Mouse (Mus musculus) intestine, postnatal 0 days (tissue): Measurements from ENCODE around the gene Gm29735. TPM values are rescaled to one million over a fixed set of nuclear protein-coding genes. Genes with fewer than 3 reads are reported as not detected.
"Not testable (repeated sequence)": the region's sequence is repeated elsewhere in the genome, so short reads cannot be mapped to it uniquely, and the experiment has no call there.

ENCODE experiments used
- ATAC-seq: fragments of 200-750 bp; cut with Nextera tagmentation; 2 replicates; pipeline ENCODE4 v1.8.0; 2017; ENCODE audit warnings: mild to moderate bottlenecking, moderate TSS enrichment, moderate library complexity
- H3K27ac ChIP-seq: fragments of 300-500 bp; sonication (generic); 2 replicates; pipeline ENCODE4 v1.5.1; 2014; ENCODE audit warnings: mild to moderate bottlenecking, low read depth, low read length, moderate library complexity
- H3K27me3 ChIP-seq: fragments of 300-500 bp; sonication (generic); replicated peaks from 2 replicates; pipeline ENCODE4 v1.6.1; 2014; ENCODE audit warnings: low read length, mixed read lengths; ENCODE audit not compliant: control insufficient read depth, insufficient read depth
- H3K36me3 ChIP-seq: fragments of 300-500 bp; sonication (generic); 2 replicates; pipeline ENCODE4 v1.6.1; 2014; ENCODE audit warnings: mild to moderate bottlenecking, moderate library complexity; ENCODE audit not compliant: control insufficient read depth, insufficient read depth
- H3K4me1 ChIP-seq: fragments of 300-500 bp; sonication (generic); replicated peaks from 2 replicates; pipeline ENCODE4 v1.6.1; 2014; ENCODE audit warnings: antibody characterized with exemption, low read length, mixed read lengths; ENCODE audit not compliant: control insufficient read depth, insufficient read depth
- H3K4me2 ChIP-seq: fragments of 300-500 bp; sonication (generic); replicated peaks from 2 replicates; pipeline ENCODE4 v1.6.1; 2014; ENCODE audit warnings: low read depth, mild to moderate bottlenecking, moderate library complexity
- H3K4me3 ChIP-seq: fragments of 300-500 bp; sonication (generic); 2 replicates; pipeline ENCODE4 v1.5.1; 2014; ENCODE audit warnings: low read depth, low read length
- H3K9ac ChIP-seq: fragments of 300-500 bp; sonication (generic); 2 replicates; pipeline ENCODE4 v1.6.1; 2014; ENCODE audit warnings: mild to moderate bottlenecking, low read depth, low read length
- H3K9me3 ChIP-seq: fragments of 300-500 bp; sonication (generic); 2 replicates; pipeline ENCODE4 v1.6.1; 2016; ENCODE audit warnings: mixed run types; ENCODE audit not compliant: control insufficient read depth
- CTCF ChIP-seq: sonication (generic); IDR thresholded peaks from 2 replicates; pipeline ENCODE4 v1.5.1; 2016; ENCODE audit warnings: low read depth, mild to moderate bottlenecking, control low read depth, antibody characterized with exemption, moderate library complexity
- WGBS: fragments of 180-500 bp; shearing (Covaris S2); extraction: QIAGEN DNeasy Blood & Tissue Kit; methylation state at CpG from one replicate; pipeline ENCODE4 v1.1.7; 2014; 5-methylcytosine and 5-hydroxymethylcytosine counted together
- polyA plus RNA-seq: library from polyadenylated mRNA; unstranded; fragments of >200 nt; fragmentation: Nextera tagmentation; extraction: Ambion mirVana; gene quantifications from 2 replicates; pipeline ENCODE4 v1.2.1, GENCODE M21; 2015

Gm29735 gene
- not detected in 2 replicates for polyA plus RNA-seq

GRCm38 (mm10) chr7:142157013-142157412 is at the start of gene Gm29735:
Gene Gm29735 (minus strand): TSS chr7:142157113.
- not testable (repeated sequence) for H3K4me2 ChIP-seq, H3K4me3 ChIP-seq, H3K4me1 ChIP-seq, ATAC-seq, H3K36me3 ChIP-seq, H3K27ac ChIP-seq, H3K9ac ChIP-seq, H3K9me3 ChIP-seq, H3K27me3 ChIP-seq
- WGBS: 45% methylated on average over 2 of the region's 2 CpGs

GRCm38 (mm10) chr7:142205488-142205887 is 48.6 kb upstream of the Gm29735 start:
- Histone ChIP-seq H3K27me3 (peaks cover 3% of the 10 kb centered on the region; the same call in 1 of the 2 replicates), H3K27ac (no peak overlapping the region), H3K9me3 (no peaks in the 10 kb centered on the region), H3K4me3 (no peak overlapping the region), H3K4me1 (no peaks in the 10 kb centered on the region), H3K9ac (no peak overlapping the region), H3K4me2 (no peak overlapping the region), H3K36me3 (no peaks in the 10 kb centered on the region)
- peak; percentile 94 for ATAC-seq
- TF ChIP-seq CTCF: no peak

GRCm38 (mm10) chr7:142201064-142201463 is 44.2 kb upstream of the Gm29735 start, which contains the start of gene Krtap5-3:
Gene Krtap5-3 (plus strand): TSS chr7:142201364.
- Histone ChIP-seq H3K9ac (no peak within 1 kb of the TSS), H3K4me1 (no peaks in the 10 kb centered on the region), H3K4me2 (no peak within 1 kb of the TSS), H3K27ac (no peak within 1 kb of the TSS), H3K9me3 (no peaks in the 10 kb centered on the region), H3K36me3 (no peaks in the 10 kb centered on the region), H3K27me3 (peaks cover 3% of the 10 kb centered on the region; the same call in 1 of the 2 replicates), H3K4me3 (no peak within 1 kb of the TSS)
- TF ChIP-seq CTCF: no peak
- no peak for ATAC-seq
- 35% methylated on average over 1 of the region's 1 CpGs for WGBS

- ATAC-seq: no peak
- Histone ChIP-seq H3K4me2 (no peak overlapping the region), H3K27me3 (peaks cover 3% of the 10 kb centered on the region; the same call in 1 of the 2 replicates), H3K27ac (no peak overlapping the region), H3K4me3 (no peak overlapping the region), H3K36me3 (no peaks in the 10 kb centered on the region), H3K4me1 (no peaks in the 10 kb centered on the region), H3K9me3 (0 out of 2 replicates have a peak, but pooled peaks cover 3% of the 10 kb centered on the region), H3K9ac (no peak overlapping the region)
- WGBS: 69% methylated on average over 2 of the region's 2 CpGs
- no peak for TF ChIP-seq CTCF
Measured at GRCm38 (mm10) chr7:142198748-142199147, 41.8 kb upstream of the Gm29735 start.

GRCm38 (mm10) chr7:142190289-142190688 is 33.4 kb upstream of the Gm29735 start, which contains the start of gene Gm10153:
Gene Gm10153 (minus strand): TSS chr7:142190389.
- H3K36me3 ChIP-seq: no peaks in the 10 kb centered on the region
- 15% methylated on average over 2 of the region's 2 CpGs for WGBS
- H3K9ac ChIP-seq: no peak within 1 kb of the TSS
- peaks cover 17% of the 10 kb centered on the region for H3K27me3 ChIP-seq
- ATAC-seq: peak; percentile 25; the same call in 1 of the 2 replicates
- 0 out of 2 replicates have a peak, but pooled peaks cover 3% of the 10 kb centered on the region for H3K9me3 ChIP-seq
- H3K27ac ChIP-seq: no peak within 1 kb of the TSS
- TF ChIP-seq CTCF: no peak
- no peaks in the 10 kb centered on the region for H3K4me1 ChIP-seq
- no peak within 1 kb of the TSS for H3K4me2 ChIP-seq
- H3K4me3 ChIP-seq: no peak within 1 kb of the TSS

- H3K4me2 ChIP-seq: no peak overlapping the region
- 76% methylated on average over 2 of the region's 2 CpGs for WGBS
- H3K9me3 ChIP-seq: no peaks in the 10 kb centered on the region
- no peaks in the 10 kb centered on the region for H3K36me3 ChIP-seq
- TF ChIP-seq CTCF: no peak
- no peak overlapping the region for H3K4me3 ChIP-seq
- H3K9ac ChIP-seq: no peak overlapping the region
- no peak overlapping the region for H3K27ac ChIP-seq
- H3K27me3 ChIP-seq: peaks cover 17% of the 10 kb centered on the region
- no peak for ATAC-seq
- no peaks in the 10 kb centered on the region for H3K4me1 ChIP-seq
Measured at GRCm38 (mm10) chr7:142188156-142188555, 31.2 kb upstream of the Gm29735 start.

GRCm38 (mm10) chr7:142181021-142181420 is 24.1 kb upstream of the Gm29735 start:
- TF ChIP-seq CTCF: no peak
- Histone ChIP-seq H3K9me3 (no peaks in the 10 kb centered on the region), H3K9ac (no peak overlapping the region), H3K4me3 (no peak overlapping the region), H3K27ac (no peak overlapping the region), H3K27me3 (no peaks in the 10 kb centered on the region), H3K4me2 (no peak overlapping the region), H3K36me3 (no peaks in the 10 kb centered on the region), H3K4me1 (no peaks in the 10 kb centered on the region)
- 39% methylated on average over 1 of the region's 1 CpGs for WGBS
- no peak for ATAC-seq
